Mouse (Mus musculus) layer of hippocampus, adult 11-12 months (tissue): ENCODE data around the gene Casp8.
A peak's percentile ranks its signal among the peaks of the same experiment; 100 is the strongest.
"Not testable (repeated sequence)": the region's sequence is repeated elsewhere in the genome, so short reads cannot be mapped to it uniquely, and the experiment has no call there.

Source experiments
- DNase-seq: peaks from one replicate; pipeline ENCODE4 v3.0.0; 2022; ENCODE audit warnings: low spot score

The Casp8 gene

GRCm38 (mm10) chr1:58800644-58801043, 5.5 kb downstream of the Casp8 start:
- not testable (repeated sequence) for DNase-seq

DNA sequence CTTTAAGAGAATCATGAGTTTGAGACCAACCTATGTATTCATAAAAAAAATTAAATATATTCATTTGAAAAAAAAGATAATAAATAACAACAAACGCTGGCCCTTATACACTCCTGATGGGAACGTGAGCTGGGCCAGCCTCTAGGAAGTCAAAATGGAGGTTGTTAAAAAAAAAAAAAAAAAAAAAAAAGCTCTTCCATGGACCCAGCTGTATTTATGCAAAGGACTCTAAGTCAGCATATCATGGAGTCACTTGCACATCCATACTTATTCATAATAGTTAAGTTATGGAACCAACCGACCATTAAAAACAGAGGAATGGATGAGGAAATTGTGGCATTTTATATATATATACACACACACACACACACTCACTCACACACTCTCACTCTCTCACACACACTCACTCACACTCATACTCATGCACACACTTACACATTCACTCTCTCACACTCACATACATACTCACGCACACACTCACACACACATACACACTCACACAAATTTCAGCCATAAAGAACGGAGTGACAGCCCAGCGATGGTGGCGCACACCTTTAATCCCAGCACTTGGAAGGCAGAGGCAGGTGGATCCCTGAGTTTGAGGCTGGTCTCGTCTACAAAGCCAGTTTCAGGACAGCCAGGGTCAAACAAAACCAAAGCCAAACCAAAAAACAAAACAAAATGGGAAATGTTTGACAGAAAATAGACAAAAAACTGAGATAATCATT, 6.5 kb downstream of the Casp8 start:
- no peak for DNase-seq

DNA sequence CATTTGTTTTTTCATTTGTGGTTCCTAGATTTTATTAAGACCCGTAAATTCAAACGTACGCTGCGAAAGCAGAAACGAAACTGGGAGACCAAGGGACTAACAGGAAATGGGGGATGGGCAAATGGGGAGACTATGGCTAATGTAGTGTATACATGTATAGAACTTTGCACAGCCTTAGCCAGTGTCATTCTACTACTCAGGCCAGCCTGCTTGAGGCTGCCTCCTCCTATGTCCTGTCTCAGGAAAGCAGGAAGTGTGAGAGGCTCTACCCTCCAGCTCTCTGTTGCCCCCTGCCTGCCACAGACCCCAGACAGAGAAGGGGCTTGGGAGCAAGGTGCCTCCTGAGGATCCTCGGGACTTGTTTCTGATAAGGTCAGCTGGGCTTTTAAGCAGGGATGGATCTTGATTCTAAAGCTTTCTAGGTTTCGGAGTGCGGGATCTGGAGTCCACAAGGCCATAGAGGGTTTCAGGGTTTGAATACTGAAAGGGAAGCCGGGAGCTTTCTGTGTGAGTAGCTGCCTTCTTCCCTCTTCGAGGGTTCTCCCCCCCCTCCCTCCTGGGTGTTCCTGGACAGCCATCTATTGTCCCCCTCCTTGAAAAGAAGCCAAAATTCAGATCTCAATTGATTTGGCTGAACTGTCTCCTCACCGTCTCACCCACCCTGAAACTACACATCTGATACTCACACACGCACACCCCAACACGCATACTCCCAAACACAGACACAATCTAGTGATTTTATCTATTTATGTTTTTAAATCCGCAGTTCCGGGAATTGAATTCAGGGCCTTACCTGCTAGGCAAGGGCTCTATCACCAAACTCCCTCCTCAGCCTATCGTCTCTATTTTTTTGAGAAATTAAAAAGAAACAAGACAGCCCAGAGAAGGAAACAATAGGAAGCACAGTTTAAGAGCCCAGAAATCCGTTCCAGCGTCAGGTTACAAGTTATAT, 7.4 kb downstream of the Casp8 start:
- DNase-seq = peak; percentile 26

GRCm38 (mm10) chr1:58803531-58803930, 8.4 kb downstream of the Casp8 start:
- no peak for DNase-seq

- no peak for DNase-seq
Measured at GRCm38 (mm10) chr1:58806651-58807050, 11.5 kb downstream of the Casp8 start.

- DNase-seq = no peak
Measured at GRCm38 (mm10) chr1:58826319-58826718, 31.1 kb downstream of the Casp8 start.

DNA sequence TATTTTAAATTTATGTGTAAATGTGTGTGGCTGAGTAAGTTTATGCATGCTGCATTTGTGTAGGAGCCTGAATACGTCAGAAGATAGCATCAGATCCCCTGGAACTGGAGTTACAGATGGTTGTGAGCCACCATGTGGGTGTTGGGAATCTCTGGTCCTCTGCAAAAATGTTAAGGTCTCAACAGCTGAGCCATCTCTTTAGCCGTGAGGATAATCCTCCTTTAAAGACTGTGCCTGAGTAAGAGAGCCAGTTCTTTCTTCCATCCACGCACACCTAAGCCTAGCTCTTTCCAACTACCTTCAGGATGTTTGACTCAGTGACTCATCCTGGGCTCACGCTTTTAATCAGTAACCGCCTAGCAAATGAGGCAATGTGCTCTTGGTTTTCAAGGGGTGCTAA, 35.6 kb downstream of the Casp8 start:
- DNase-seq = no peak

DNA sequence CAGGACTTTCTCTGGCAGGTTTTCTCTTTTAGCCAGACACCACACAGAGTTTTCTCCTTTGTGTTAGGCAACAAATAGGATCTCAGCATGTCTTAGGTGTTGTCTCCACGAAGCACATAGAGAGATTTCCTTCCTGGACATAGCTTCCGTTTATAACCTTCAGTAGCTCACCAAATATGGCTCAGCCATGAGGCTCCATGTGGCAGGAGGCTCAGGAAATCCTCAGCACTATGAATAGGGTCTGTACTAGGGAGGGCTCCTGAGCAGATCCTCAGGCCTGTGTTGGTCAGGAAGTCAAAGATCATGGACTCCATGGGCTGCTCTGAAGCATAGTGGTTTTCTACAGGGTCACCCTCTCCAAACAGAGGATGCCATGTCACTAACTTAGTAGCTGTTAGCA, 37.0 kb downstream of the Casp8 start:
- DNase-seq = no peak

GRCm38 (mm10) chr1:58856811-58857210, 61.6 kb downstream of the Casp8 start:
- DNase-seq = not testable (repeated sequence)

- DNase-seq = not testable (repeated sequence)
Measured at GRCm38 (mm10) chr1:58859131-58859530, 64.0 kb downstream of the Casp8 start.

GRCm38 (mm10) chr1:58859738-58860365, 64.7 kb downstream of the Casp8 start:
- DNase-seq = not testable (repeated sequence)

GRCm38 (mm10) chr1:58860586-58860985, 65.4 kb downstream of the Casp8 start:
- DNase-seq = not testable (repeated sequence)

DNA sequence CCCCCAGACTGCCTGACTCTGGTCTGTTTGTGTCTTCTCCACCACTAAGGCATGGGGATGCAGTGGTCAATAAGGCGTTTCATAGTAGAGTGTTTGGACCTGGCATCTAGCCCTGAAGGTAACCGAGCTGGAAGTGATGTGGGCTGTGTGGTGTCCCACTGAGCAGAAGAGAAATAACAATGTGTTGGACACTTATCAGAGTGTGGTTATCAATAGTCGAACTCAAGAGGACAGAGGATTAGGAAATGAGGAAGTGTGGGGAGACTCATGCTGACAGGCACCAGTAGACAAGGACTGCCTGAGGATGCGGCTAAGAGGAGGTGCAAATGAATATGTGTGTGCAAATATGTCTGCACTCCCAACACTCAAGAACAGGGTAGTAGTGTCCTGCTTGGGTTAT, 81.3 kb downstream of the Casp8 start:
- not testable (repeated sequence) for DNase-seq

GRCm38 (mm10) chr1:58879291-58879690, 84.1 kb downstream of the Casp8 start:
- not testable (repeated sequence) for DNase-seq

DNA sequence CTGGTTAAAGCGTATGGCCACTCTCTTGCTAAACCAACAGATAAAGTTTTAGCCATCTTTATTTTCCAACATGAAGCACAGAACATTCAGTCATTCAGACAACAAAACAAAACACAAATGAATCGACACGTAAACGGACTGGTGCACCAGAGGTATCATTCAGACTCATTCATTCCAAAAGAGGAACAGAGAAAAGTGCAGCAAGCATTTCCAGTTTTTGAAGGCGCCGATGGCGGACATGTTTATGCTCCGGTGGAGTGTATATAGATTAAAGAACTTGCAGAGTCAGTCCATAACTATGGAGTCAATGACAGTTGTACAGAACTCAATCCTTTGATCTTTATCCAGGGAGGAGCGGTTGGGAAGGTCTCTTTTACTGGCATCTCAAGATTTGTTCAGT, 88.1 kb downstream of the Casp8 start:
- not testable (repeated sequence) for DNase-seq

GRCm38 (mm10) chr1:58885646-58886045, 90.5 kb downstream of the Casp8 start:
- no peak for DNase-seq

DNA sequence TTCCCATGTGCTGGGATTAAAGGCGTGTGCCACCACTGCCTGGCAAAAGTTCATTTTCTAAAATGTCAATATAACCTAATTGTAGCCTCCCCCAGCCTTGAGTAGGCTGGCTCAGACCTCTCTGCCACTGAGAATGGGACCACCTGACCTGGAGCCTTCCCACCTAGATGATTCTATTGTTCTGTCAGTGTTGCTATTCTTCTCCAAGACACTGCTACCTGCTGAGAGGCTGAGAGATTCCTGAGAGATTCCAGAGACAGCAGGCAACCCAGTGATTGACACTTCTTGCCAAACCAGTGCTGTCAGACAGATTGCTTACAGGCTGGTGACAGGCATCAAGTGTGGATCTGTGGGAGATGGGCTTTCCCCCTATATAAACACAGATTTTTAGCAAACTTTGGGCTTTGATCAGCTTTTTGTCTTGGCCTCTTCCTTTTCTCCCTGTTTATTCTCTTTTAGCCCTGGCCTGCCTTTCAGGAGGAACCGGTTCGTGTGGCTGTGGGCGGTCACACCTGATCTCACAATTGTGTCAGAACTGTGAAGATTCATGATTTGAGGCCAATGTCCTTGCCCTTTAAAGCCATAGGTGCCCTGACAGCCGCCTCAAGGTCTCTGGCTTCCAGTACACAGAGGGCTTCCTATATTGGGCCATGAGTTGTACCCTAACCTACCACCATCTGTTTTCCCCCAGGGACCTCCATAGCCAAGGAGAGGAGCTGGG, 94.8 kb downstream of the Casp8 start:
- no peak for DNase-seq

DNA sequence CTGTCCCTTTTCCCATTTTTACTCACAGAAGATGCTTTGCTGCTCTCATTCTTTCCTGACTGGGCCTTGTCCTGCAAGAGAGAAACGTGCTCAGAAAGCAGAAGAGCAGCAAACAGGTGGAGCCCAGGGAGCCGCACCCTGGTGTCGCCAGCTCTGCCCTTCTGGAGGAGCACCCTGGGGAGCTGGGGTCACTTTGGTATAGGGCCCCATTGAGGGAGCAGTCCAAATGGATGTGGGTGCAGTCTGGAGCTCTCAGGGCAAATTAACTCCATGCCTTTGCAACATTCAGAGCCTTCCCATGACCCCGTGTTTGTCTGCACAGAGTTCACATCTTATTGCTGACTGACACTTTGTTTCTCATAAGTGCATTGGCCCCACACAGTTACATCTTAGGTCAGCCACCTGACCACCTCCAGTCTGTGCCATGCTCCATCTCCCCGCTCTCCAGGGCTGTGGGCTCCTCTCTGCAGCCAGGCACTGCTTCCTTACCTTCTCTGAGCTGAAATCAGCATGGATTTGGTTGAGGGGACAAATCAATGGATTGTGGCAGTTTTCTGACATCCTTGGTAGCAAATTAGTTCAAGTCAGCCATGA, 95.6 kb downstream of the Casp8 start:
- DNase-seq = not testable (repeated sequence)

GRCm38 (mm10) chr1:58891481-58892170, 96.5 kb downstream of the Casp8 start:
- not testable (repeated sequence) for DNase-seq

DNA sequence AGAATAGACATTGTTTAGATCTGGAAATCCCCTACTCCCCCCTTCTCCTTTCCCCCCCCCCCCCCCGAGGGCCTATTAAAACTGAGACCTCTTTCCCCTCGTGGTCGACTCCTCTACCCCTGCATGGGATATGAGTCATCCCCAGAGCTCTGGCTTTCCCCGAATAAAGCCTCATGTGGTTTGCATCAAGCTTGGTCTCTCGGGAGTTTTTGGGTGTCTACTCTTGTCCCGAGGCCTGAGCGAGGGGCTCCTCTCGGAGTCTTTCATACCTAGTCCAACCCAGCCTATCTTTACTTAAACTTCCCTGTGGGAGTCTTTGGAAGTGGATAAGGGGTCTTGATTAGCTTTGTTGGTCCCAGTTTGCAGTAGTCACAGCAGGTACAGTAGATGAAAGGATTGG, 97.2 kb downstream of the Casp8 start:
- not testable (repeated sequence) for DNase-seq
